Mouse (Mus musculus) CD4-positive, CD25-positive, alpha-beta regulatory T cell (primary cell): ENCODE results near the gene Gm26661. TPM values are rescaled to one million over a fixed set of nuclear protein-coding genes. Genes with fewer than 3 reads are reported as not detected.

Experiments
- polyA plus RNA-seq: library from polyadenylated mRNA; unstranded; fragments of 100-300 nt; shearing (Covaris generic); gene quantifications from one replicate; pipeline ENCODE4 v1.2.1, GENCODE M21; 2017

Gm26661 gene
- not detected for polyA plus RNA-seq

GRCm38 (mm10) chr14:7791532-7792159, at the start of gene Gm26661:
TSS of gene Gm26661 (plus strand) at chr14:7791587.

DNA sequence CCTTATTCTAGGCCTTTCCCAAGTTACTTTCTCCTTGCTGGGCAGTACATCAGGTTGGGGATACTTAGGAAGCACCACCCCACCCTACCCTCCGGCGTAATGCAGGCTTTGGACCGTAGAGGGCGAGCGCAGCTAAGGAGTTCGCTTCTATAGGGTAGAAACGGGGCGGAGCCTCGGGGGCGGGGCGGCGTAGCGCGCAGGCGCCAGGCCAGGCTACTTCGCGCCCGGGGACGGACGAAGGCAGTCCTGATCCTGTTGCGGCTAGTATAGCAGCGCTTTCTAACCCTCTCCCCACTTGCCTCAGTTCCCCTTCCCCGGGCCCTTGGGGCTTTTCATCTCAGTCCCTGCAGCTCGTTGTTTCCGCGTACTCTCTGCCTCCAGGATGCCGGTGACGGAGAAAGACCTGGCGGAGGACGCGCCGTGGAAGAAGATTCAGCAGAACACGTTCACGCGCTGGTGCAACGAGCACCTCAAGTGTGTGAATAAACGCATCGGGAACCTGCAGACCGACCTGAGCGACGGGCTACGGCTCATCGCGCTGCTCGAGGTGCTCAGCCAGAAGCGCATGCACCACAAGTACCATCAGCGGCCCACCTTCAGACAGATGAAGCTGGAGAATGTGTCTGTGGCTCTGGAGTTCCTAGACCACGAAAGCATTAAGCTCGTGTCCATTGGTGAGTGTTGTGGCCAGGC, 26.5 kb downstream of the Gm26661 start, which contains the start of gene Flnb:
Flnb (plus strand) TSS at position 188 of the 693 bp plus-strand sequence.

Other genes starting within 250 kb of the Gm26661 start
- gene Gm3558, start 223.0 kb upstream of the Gm26661 start, polyA plus RNA-seq = 1.5 TPM
- not detected for gene Gm10338, start 196.0 kb upstream of the Gm26661 start, polyA plus RNA-seq
- not detected for gene Gm10128, start 147.6 kb upstream of the Gm26661 start, polyA plus RNA-seq
- 17.4 TPM for gene Flnb, start 26.4 kb downstream of the Gm26661 start, polyA plus RNA-seq
- gene Gm45521, start 165.7 kb downstream of the Gm26661 start, polyA plus RNA-seq = not detected
- 0.25 TPM for gene Dnase1l3, start 203.0 kb downstream of the Gm26661 start, polyA plus RNA-seq
- gene Abhd6, start 211.3 kb downstream of the Gm26661 start, polyA plus RNA-seq = 21.7 TPM